Mouse (Mus musculus) megakaryocyte, embryonic 14.5 days (primary cell): ENCODE data around the gene Ager.

ENCODE experiments used
- FLI1 ChIP-seq: IDR thresholded peaks from 2 replicates; pipeline ENCODE4 v1.6.1; 2012; ENCODE audit warnings: low read length, inconsistent platforms, mixed read lengths
- GATA1 ChIP-seq: IDR thresholded peaks from 3 replicates; pipeline ENCODE4 v1.6.1; 2012; ENCODE audit warnings: mixed read lengths, low read length, inconsistent platforms, borderline replicate concordance

DNA sequence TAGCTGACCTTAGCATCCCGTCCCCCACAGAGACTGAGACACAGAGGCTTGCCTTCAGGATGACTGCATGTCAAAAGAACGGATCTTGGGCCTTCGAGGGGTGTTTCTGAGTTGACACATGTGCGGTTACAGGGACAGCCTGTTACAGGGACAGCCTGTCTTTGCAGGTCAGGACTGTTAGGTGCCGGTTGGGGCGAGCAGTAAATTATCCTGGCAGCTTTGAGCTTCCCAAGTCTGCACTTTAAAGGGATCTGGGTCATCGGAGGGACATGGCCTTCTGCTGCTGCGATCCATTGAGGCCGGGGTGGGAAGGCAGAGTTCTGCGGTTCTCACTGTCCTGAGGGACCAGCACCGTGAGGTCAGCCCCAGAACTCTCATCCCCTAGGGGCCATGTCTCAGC, 40.3 kb upstream of the Ager start:
- TF ChIP-seq GATA1, result no peak
- TF ChIP-seq FLI1, result no peak
